Mouse (Mus musculus) gastrocnemius, postnatal 36 days (tissue): ENCODE measurements around the gene Vamp1. TPM values are rescaled to one million over a fixed set of nuclear protein-coding genes. Genes with fewer than 3 reads are reported as not detected.
"Not testable (repeated sequence)": the region's sequence is repeated elsewhere in the genome, so short reads cannot be mapped to it uniquely, and the experiment has no call there.

Experiments used
- DNase-seq, 2 experiments: peaks; one replicate each; pipeline ENCODE4 v3.0.0; 2022
- intact Hi-C: fragments of 180-260 bp; cut with DNase I; formaldehyde crosslinking; loops from one replicate; pipeline ENCODE4 v1.15.1; 2025
- microRNA-seq, 2 experiments: library from miRNA; unstranded; fragments of <30 nt; microRNA quantifications; one replicate each; pipeline ENCODE4 v1.2.0; 2021
- total RNA-seq, 2 experiments: library from RNA; stranded (reverse); gene quantifications; 2 replicates each; pipeline ENCODE4 v1.2.3; 2021

Vamp1 gene
- total RNA-seq, 2 experiments from 2014 or later: 16.6 to 17.4 TPM

DNA sequence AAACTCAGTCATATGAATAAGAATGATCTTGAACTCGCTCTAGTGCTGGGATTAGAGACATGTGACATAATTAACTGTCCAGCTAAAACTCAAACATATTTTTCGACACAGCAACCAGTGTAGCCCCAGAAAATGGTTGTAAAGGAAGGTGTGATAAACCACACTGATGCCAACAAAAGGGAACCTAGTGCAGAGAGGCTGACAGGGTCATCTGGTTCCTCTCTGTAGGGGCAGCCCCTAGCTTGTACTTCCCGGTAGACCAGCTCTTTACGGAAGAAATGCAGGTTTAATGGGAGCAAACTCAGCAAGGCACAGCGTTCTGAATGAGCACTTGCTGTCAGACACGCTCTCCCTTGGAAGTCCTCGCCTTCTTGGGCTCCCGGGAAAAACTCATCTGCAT lies 64.4 kb downstream of the Vamp1 start:
- no peak for DNase-seq
- intact Hi-C loops: loop anchor here (5.0 kb wide), 1 partner anchor 83 kb away; no protein-coding TSS in a partner anchor

DNA sequence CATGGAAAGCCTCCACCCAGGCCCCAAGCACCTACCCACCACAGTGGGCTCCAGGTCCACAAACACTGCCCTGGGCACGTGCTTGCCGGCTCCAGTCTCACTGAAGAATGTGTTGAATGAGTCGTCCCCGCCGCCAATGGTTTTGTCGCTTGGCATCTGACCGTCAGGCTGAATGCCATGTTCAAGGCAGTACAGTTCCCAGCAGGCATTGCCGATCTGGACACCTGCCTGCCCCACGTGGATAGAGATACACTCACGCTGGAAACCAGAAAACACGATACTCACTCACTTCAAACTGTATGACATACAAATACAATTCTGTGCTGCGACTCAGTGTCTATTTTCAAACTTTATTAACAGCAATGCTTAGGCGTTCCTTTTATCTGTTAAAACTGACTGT lies 67.4 kb downstream of the Vamp1 start:
- DNase-seq, intact Hi-C loops: not testable (repeated sequence)

GRCm38 (mm10) chr6:125284250-125284649 lies 68.9 kb downstream of the Vamp1 start:
- DNase-seq: no peak
- intact Hi-C loops: no loop called here

DNA sequence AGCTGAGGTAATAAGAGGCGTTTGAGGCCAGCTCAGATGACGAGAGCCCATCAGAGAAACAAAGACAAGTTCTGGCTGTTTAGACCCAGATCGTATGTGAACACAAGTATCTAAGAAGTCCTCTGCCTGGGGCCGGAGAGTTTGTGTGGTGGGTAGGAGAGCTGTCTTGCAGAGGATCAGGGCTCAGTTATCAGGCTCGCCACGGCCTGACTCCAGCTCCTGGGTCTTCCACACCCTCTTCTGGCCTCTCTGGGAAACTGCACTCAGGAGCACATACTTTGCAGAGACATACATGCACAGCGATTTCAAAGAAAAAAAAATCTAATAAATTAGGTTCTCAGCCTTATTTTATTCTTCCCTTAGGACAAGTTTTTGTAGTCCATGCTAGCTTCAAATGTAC lies 69.4 kb downstream of the Vamp1 start:
- intact Hi-C loops: no loop called here
- DNase-seq: no peak

GRCm38 (mm10) chr6:125285890-125286289 lies 70.5 kb downstream of the Vamp1 start, which contains the start of gene Tuba3a:
Gene Tuba3a (minus strand): TSS chr6:125286042.
- no peak for DNase-seq
- intact Hi-C loops: no loop called here

- DNase-seq: no peak
- intact Hi-C loops: no loop called here
Measured at GRCm38 (mm10) chr6:125286944-125287343, 71.6 kb downstream of the Vamp1 start.

DNA sequence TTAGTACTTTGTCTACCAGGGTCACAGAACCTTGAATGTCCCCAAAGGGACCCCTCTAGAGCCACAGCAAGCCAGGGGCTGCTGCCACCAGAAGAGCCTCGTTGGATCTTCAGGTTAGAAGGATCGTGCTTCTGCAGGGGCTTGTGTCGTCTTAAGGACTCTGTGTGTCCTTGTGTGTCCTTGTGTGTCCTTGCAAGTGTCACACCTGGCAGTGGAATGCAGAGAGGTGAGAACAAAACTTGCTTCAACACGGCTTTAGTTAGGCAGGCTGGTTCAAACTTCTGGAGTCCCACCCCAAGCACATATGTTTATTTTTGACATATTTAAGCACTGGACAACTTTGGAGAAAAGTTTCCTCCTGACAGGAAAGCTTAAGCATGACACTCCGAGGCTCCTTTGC lies 73.4 kb downstream of the Vamp1 start:
- no peak for DNase-seq
- intact Hi-C loops: no loop called here

DNA sequence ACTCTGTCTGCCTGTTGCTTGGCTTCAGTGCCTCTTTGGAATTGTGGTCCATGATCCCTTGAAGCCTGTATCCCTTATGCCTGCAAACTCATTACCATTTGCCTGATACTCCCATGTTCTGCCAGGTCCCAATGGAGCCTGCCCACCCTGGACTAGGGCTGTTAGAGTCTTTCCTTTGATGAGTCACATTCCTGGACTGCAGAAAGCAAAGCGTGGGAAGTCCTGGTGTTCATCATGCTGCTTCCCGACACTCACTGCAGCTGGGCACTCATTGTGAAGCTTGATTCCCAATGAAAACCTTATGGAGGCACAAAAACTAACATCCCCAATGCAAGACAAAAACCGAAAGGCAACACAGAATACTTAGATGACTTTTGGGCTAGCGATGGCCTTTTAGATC lies 76.0 kb downstream of the Vamp1 start:
- no peak for DNase-seq
- intact Hi-C loops: no loop called here

GRCm38 (mm10) chr6:125292256-125292655 lies 76.9 kb downstream of the Vamp1 start:
- no peak for DNase-seq
- intact Hi-C loops: no loop called here

DNA sequence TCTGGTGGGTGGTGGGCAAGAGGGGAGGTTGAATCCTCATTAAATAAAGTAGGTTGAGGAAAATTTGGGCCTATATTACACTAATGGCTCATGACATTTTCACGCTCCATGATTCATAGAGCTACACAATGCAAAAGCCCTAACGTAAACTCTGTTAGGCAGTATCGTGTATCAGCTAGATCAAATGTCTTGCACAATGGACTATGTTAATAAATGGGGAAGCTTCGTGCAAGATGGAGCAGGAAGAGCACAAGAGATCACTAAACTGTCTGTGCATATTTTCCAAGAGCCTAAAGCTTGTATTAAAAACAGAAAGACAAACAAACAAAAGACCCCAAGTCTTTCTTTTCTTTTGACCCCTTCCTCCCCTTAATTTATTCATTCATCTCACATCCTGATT lies 78.7 kb downstream of the Vamp1 start:
- no peak for DNase-seq
- intact Hi-C loops: no loop called here

Small RNAs within 50 kb of the gene (microRNA-seq; reads per million reads assigned to microRNA genes)
- gene Mir3098 (0 to 0.74 reads per million in 2 experiments), gene Mir8113 (0 reads per million in 2 experiments)

Other genes starting within 250 kb of the Vamp1 start
- 1 to 10 TPM in 1 of 2 experiments, under 1 TPM in 1; 0.10 to 1.3 TPM for gene Pianp, start 218.9 kb upstream of the Vamp1 start, total RNA-seq
- 10 to 100 TPM; 20.3 to 22.8 TPM for gene Zfp384, start 206.4 kb upstream of the Vamp1 start, total RNA-seq
- 10 to 100 TPM; 26.4 to 31.1 TPM for gene Ing4, start 175.8 kb upstream of the Vamp1 start, total RNA-seq
- 1 to 10 TPM; 2.5 to 2.7 TPM for gene Acrbp, start 165.9 kb upstream of the Vamp1 start, total RNA-seq
- not detected for gene Lpar5, start 147.6 kb upstream of the Vamp1 start, total RNA-seq
- gene Chd4, start 119.6 kb upstream of the Vamp1 start, total RNA-seq: 10 to 100 TPM; 67.6 to 72.2 TPM
- gene Nop2, start 83.6 kb upstream of the Vamp1 start, total RNA-seq: 10 to 100 TPM; 14.6 to 19.0 TPM
- gene Iffo1, start 70.3 kb upstream of the Vamp1 start, total RNA-seq: 10 to 100 TPM; 11.6 to 12.3 TPM
- over 10,000 TPM; 11,568 to 13,182 TPM for gene Gapdh, start 49.1 kb upstream of the Vamp1 start, total RNA-seq
- gene Ncapd2, start 23.9 kb upstream of the Vamp1 start, total RNA-seq: 10 to 100 TPM in 1 of 2 experiments, 1 to 10 TPM in 1; 8.0 to 13.7 TPM
- gene Mrpl51, start 23.8 kb upstream of the Vamp1 start, total RNA-seq: 100 to 1,000 TPM; 212 to 225 TPM
- 1 to 10 TPM; 2.1 to 2.3 TPM for gene Tapbpl, start 16.3 kb downstream of the Vamp1 start, total RNA-seq
- 1 to 10 TPM in 1 of 2 experiments, under 1 TPM in 1; 0.57 to 1.5 TPM for gene Cd27, start 21.5 kb downstream of the Vamp1 start, total RNA-seq
- gene Tuba3a, start 70.5 kb downstream of the Vamp1 start, total RNA-seq: not detected
- gene Ltbr, start 98.3 kb downstream of the Vamp1 start, total RNA-seq: 10 to 100 TPM; 20.3 to 21.7 TPM
- gene Scnn1a, start 105.1 kb downstream of the Vamp1 start, total RNA-seq: under 1 TPM; 0.15 to 0.36 TPM
- gene Tnfrsf1a, start 133.8 kb downstream of the Vamp1 start, total RNA-seq: 10 to 100 TPM; 21.9 to 28.7 TPM
- gene Plekhg6, start 165.2 kb downstream of the Vamp1 start, total RNA-seq: not detected